Comparison of ENCODE assay signal across 10 mouse cellular contexts in genomic region chr11:67515020-67515911, GRCm38 (mm10).
DNase-seq lines count a peak whose midpoint lies in the region; ATAC-seq and TF ChIP-seq lines count a peak whose summit lies in the region.
"Had no signal": no experiment of that assay in that cellular context is flagged by ENCODE, and none has a peak within 500 bp of the region (broad histone marks: within the 10 kb centered on the region; RNA-seq: fewer than 3 reads in every experiment).

No protein-coding gene starts in this region.

- TF ChIP-seq EP300 in liver, postnatal 0 days (IDR thresholded peaks at IDR 0.05; ENCODE audit: low read depth) = 0 out of 2 replicates have a peak, but pooled peaks have one; percentile 21
- TF ChIP-seq EP300 in stomach, postnatal 0 days (optimal IDR thresholded peaks at IDR 0.05) = no peak

- DNase-seq in liver, postnatal 0 days = peak; percentile 27
- DNase-seq in liver (no peak), MN1 (ENCODE audit: low spot score) (no peak)
- peak; percentile 65 for DNase-seq in gastrocnemius, adult 2 months
- peak; percentile 86 to 92 for DNase-seq in kidney, postnatal 36 days
- peak; percentile 72 for DNase-seq in stomach, postnatal 0 days (ENCODE audit: low spot score)
- no peak for DNase-seq in layer of hippocampus, adult 11-12 months (ENCODE audit: low spot score)
- DNase-seq: liver, embryonic 13.5 days; spleen, adult 18-20 months had no signal

- WGBS in liver, postnatal 0 days (ENCODE audit: insufficient replicate concordance) = 41% methylated on average over 5 of the region's 5 CpGs
- 10% methylated on average over 5 of the region's 5 CpGs for WGBS in stomach, postnatal 0 days

- no peak overlapping the region for H3K4me3 ChIP-seq in liver, postnatal 0 days (ENCODE audit: low read depth, low read length)
- no peak overlapping the region for H3K4me3 ChIP-seq in gastrocnemius, adult 2 months
- H3K4me3 ChIP-seq in stomach, postnatal 0 days (ENCODE audit: low read depth, low read length) = no peak overlapping the region
- H3K4me3 ChIP-seq: liver, embryonic 13.5 days had no signal

- intact Hi-C loops in gastrocnemius, adult 2 months (cut with DNase I) = loop anchor here (5.0 kb wide), 1 partner anchor 132 kb away; no protein-coding TSS in a partner anchor

- no peak overlapping the region for H3K4me2 ChIP-seq in liver, postnatal 0 days (ENCODE audit: low read depth, low read length)
- no peak overlapping the region for H3K4me2 ChIP-seq in stomach, postnatal 0 days (replicated peaks; ENCODE audit: low read depth)
- H3K4me2 ChIP-seq: liver, embryonic 13.5 days had no signal

- H3K27ac ChIP-seq in liver, postnatal 0 days (ENCODE audit: low read depth) = peak overlapping the region; percentile 60; the same call in 1 of the 2 replicates
- peak overlapping the region; percentile 58 for H3K27ac ChIP-seq in gastrocnemius, adult 2 months
- H3K27ac ChIP-seq in stomach, postnatal 0 days (replicated peaks) = peak overlapping the region; percentile 76
- H3K27ac ChIP-seq: liver, embryonic 13.5 days had no signal

- ATAC-seq in liver, postnatal 0 days = peak; percentile 85
- ATAC-seq in stomach, postnatal 0 days (ENCODE audit: low FRiP score, low TSS enrichment) = peak; percentile 91
- no peak for ATAC-seq in monocyte, adult 5-6 weeks (replicated peaks; ENCODE audit: insufficient number of reproducible peaks, low FRiP score, low TSS enrichment, poor library complexity, severe bottlenecking)

- TF ChIP-seq CTCF in liver, postnatal 0 days (IDR thresholded peaks at IDR 0.05; ENCODE audit: low read depth) = no peak
- TF ChIP-seq CTCF in gastrocnemius, adult 2 months (IDR thresholded peaks at IDR 0.05) = no peak
- no peak for TF ChIP-seq CTCF in stomach, postnatal 0 days (IDR thresholded peaks at IDR 0.05; ENCODE audit: low read depth)

- H3K36me3 ChIP-seq in liver, postnatal 0 days (replicated peaks; ENCODE audit: insufficient read depth, low read length) = no peaks in the 10 kb centered on the region
- no peaks in the 10 kb centered on the region for H3K36me3 ChIP-seq in stomach, postnatal 0 days (ENCODE audit: control insufficient read depth, insufficient read depth, low read length)
- H3K36me3 ChIP-seq: liver, embryonic 13.5 days had no signal

- H3K9ac ChIP-seq in liver, postnatal 0 days (replicated peaks) = no peak overlapping the region
- H3K9ac ChIP-seq in stomach, postnatal 0 days (ENCODE audit: low read length) = no peak overlapping the region
- H3K9ac ChIP-seq: liver, embryonic 13.5 days had no signal

- no peaks in the 10 kb centered on the region for H3K9me3 ChIP-seq in liver, postnatal 0 days (ENCODE audit: low read length)
- no peaks in the 10 kb centered on the region for H3K9me3 ChIP-seq in stomach, postnatal 0 days (ENCODE audit: control insufficient read depth, low read length)
- H3K9me3 ChIP-seq: liver, embryonic 13.5 days had no signal

- H3K27me3 ChIP-seq in liver, postnatal 0 days (ENCODE audit: insufficient read depth, low read length) = no peaks in the 10 kb centered on the region
- H3K27me3 ChIP-seq in stomach, postnatal 0 days (ENCODE audit: control insufficient read depth, insufficient read depth, low read length) = no peaks in the 10 kb centered on the region
- H3K27me3 ChIP-seq: liver, embryonic 13.5 days had no signal

- peaks cover 2% of the 10 kb centered on the region; the same call in 1 of the 2 replicates for H3K4me1 ChIP-seq in liver, postnatal 0 days (ENCODE audit: insufficient read depth)
- peaks cover 6% of the 10 kb centered on the region; the same call in 1 of the 2 replicates for H3K4me1 ChIP-seq in stomach, postnatal 0 days (replicated peaks; ENCODE audit: control insufficient read depth, insufficient read depth)

Comparison
In these comparisons a context has a peak if more than half of its experiments do, and no peak if none do; other contexts are left out.
1. DNase-seq: peak in liver, postnatal 0 days (single experiment), gastrocnemius, adult 2 months (single experiment), kidney, postnatal 36 days (2 of 2) and stomach, postnatal 0 days (single experiment); none in liver (single experiment), layer of hippocampus, adult 11-12 months (single experiment) and MN1 (single experiment).
2. Peak in every context shown above with its lines, with median percentiles within 50 percentile points of each other: H3K27ac ChIP-seq.